Mouse (Mus musculus) heart, adult 2 months (tissue): ENCODE results near the gene Map2k2.

ENCODE experiments used
- CTCF ChIP-seq: fragments of 200-600 bp; IDR thresholded peaks from 2 replicates; pipeline ENCODE4 v1.8.1; 2022; ENCODE audit warnings: antibody characterized with exemption, mild to moderate bottlenecking, moderate library complexity
- EP300 ChIP-seq: fragments of 200-500 bp; IDR thresholded peaks from 2 replicates; pipeline ENCODE4 v1.6.1; 2011; ENCODE audit warnings: low read depth, low read length, control low read depth; ENCODE audit not compliant: insufficient read depth

- TF ChIP-seq CTCF (peak; percentile 91), EP300 (peak; percentile 86)
These were observed 23.4 kb upstream of the Map2k2 start for GRCm38 (mm10) chr10:81082168-81082960.
